Mouse (Mus musculus): ENCODE data around the gene Uroc1. TPM values are rescaled to one million over a fixed set of nuclear protein-coding genes. Genes with fewer than 3 reads are reported as not detected.

The Uroc1 gene
- polyA plus RNA-seq, 1 experiment from 2014 or later = not detected

- no peak for TF ChIP-seq CTCF (IDR thresholded peaks at IDR 0.05; ENCODE audit: low read depth)
- Histone ChIP-seq H3K4me1 (ENCODE audit: insufficient read depth) (no peaks in the 10 kb centered on the region), H3K9me3 (ENCODE audit: low read depth, low read length) (no peaks in the 10 kb centered on the region), H3K27ac (ENCODE audit: low read depth) (no peak overlapping the region), H3K9ac (no peak overlapping the region), H3K4me2 (no peak overlapping the region), H3K4me3 (ENCODE audit: low read depth, low read length) (no peak overlapping the region), H3K36me3 (ENCODE audit: insufficient read depth) (no peaks in the 10 kb centered on the region), H3K27me3 (ENCODE audit: insufficient read depth, low read length) (no peaks in the 10 kb centered on the region)
- no peak for ATAC-seq (ENCODE audit: insufficient read depth)
- peak; percentile 39 for DNase-seq
- WGBS = 42% methylated on average over 5 of the region's 5 CpGs
These were observed 25.1 kb downstream of the Uroc1 start for GRCm38 (mm10) chr6:90358142-90358541.

DNA sequence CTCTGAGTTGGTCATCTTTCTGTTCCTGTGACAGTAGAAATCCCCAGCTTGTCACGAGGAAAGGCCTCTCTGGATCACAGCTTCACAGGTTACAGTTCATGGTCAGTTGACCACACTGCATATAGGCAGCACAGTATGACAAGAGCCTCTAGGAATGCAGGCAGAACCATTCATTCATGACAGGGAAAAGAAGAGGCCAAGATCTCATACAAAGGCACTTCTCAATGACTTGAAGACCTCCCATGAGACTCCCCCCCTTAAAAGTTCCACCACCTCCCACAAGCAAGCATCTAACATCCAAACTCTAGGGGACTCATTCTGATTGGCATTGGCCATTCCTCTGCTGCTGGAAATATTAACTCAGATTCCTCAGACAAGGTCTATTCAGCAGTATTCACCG lies 26.4 kb downstream of the Uroc1 start:
- no peak overlapping the region; the same call in 1 of the 2 replicates for H3K27ac ChIP-seq (ENCODE audit: low read depth)

GRCm38 (mm10) chr6:90360024-90360781 lies 27.1 kb downstream of the Uroc1 start:
- Histone ChIP-seq H3K9ac (no peak overlapping the region), H3K9me3 (ENCODE audit: low read depth, low read length) (no peaks in the 10 kb centered on the region), H3K27me3 (ENCODE audit: insufficient read depth, low read length) (no peaks in the 10 kb centered on the region), H3K4me2 (no peak overlapping the region), H3K4me3 (ENCODE audit: low read depth, low read length) (no peak overlapping the region), H3K27ac (ENCODE audit: low read depth) (peak overlapping the region; percentile 43), H3K36me3 (ENCODE audit: insufficient read depth) (no peaks in the 10 kb centered on the region), H3K4me1 (ENCODE audit: insufficient read depth) (no peaks in the 10 kb centered on the region)
- no peak for TF ChIP-seq CTCF (IDR thresholded peaks at IDR 0.05; ENCODE audit: low read depth)
- ATAC-seq (ENCODE audit: insufficient read depth) (peak; percentile 67), DNase-seq (peak; percentile 75)
- WGBS = 39% methylated on average over 7 of the region's 7 CpGs

More for the DNA sequence above, 26.4 kb downstream of the Uroc1 start:
- Histone ChIP-seq H3K9ac (no peak overlapping the region), H3K4me3 (ENCODE audit: low read depth, low read length) (no peak overlapping the region), H3K9me3 (ENCODE audit: low read depth, low read length) (no peaks in the 10 kb centered on the region), H3K4me1 (ENCODE audit: insufficient read depth) (no peaks in the 10 kb centered on the region), H3K27me3 (ENCODE audit: insufficient read depth, low read length) (no peaks in the 10 kb centered on the region), H3K36me3 (ENCODE audit: insufficient read depth) (no peaks in the 10 kb centered on the region), H3K4me2 (no peak overlapping the region)
- no peak for TF ChIP-seq CTCF (IDR thresholded peaks at IDR 0.05; ENCODE audit: low read depth)
- ATAC-seq (ENCODE audit: insufficient read depth) (no peak), DNase-seq (no peak)
- 51% methylated on average over 2 of the region's 2 CpGs for WGBS

GRCm38 (mm10) chr6:90360922-90361614 lies 28.0 kb downstream of the Uroc1 start:
- Histone ChIP-seq H3K9me3 (ENCODE audit: low read depth, low read length) (no peaks in the 10 kb centered on the region), H3K27me3 (ENCODE audit: insufficient read depth, low read length) (no peaks in the 10 kb centered on the region), H3K4me3 (ENCODE audit: low read depth, low read length) (no peak overlapping the region), H3K36me3 (ENCODE audit: insufficient read depth) (no peaks in the 10 kb centered on the region), H3K9ac (no peak overlapping the region), H3K27ac (ENCODE audit: low read depth) (no peak overlapping the region), H3K4me2 (no peak overlapping the region), H3K4me1 (ENCODE audit: insufficient read depth) (no peaks in the 10 kb centered on the region)
- 76% methylated on average over 6 of the region's 6 CpGs for WGBS
- DNase-seq = no peak
- TF ChIP-seq CTCF (IDR thresholded peaks at IDR 0.05; ENCODE audit: low read depth) = no peak
- ATAC-seq (ENCODE audit: insufficient read depth) = no peak

DNA sequence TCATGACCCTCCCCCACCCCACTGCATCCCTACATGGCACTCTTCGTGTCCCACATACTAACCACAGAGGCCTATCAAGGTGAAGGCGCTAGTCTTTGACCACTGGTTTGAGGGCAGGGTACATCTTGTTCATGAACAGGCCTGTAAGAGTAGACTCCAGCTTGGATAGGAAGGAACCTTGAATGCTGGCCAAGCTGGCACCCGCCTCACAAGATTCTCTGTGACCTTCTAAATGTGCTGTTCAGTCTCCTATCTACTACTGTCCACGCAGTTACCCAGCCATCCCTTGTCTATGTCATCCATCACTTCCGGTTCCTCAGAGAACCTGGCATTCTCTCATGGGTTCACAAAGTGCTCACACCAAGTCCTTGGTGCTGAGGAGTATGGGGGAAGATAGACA lies 30.2 kb downstream of the Uroc1 start:
- H3K27ac ChIP-seq (ENCODE audit: low read depth) = no peak overlapping the region
- H3K4me2 ChIP-seq = no peak overlapping the region
- 81% methylated on average over 5 of the region's 5 CpGs for WGBS
- no peak for TF ChIP-seq CTCF (IDR thresholded peaks at IDR 0.05; ENCODE audit: low read depth)
- no peak for ATAC-seq (ENCODE audit: insufficient read depth)
- no peak overlapping the region for H3K4me3 ChIP-seq (ENCODE audit: low read depth, low read length)
- H3K36me3 ChIP-seq (ENCODE audit: insufficient read depth) = no peaks in the 10 kb centered on the region
- H3K9ac ChIP-seq = no peak overlapping the region
- H3K9me3 ChIP-seq (ENCODE audit: low read depth, low read length) = no peaks in the 10 kb centered on the region
- H3K27me3 ChIP-seq (ENCODE audit: insufficient read depth, low read length) = no peaks in the 10 kb centered on the region
- no peak for DNase-seq
- no peaks in the 10 kb centered on the region for H3K4me1 ChIP-seq (ENCODE audit: insufficient read depth)

DNA sequence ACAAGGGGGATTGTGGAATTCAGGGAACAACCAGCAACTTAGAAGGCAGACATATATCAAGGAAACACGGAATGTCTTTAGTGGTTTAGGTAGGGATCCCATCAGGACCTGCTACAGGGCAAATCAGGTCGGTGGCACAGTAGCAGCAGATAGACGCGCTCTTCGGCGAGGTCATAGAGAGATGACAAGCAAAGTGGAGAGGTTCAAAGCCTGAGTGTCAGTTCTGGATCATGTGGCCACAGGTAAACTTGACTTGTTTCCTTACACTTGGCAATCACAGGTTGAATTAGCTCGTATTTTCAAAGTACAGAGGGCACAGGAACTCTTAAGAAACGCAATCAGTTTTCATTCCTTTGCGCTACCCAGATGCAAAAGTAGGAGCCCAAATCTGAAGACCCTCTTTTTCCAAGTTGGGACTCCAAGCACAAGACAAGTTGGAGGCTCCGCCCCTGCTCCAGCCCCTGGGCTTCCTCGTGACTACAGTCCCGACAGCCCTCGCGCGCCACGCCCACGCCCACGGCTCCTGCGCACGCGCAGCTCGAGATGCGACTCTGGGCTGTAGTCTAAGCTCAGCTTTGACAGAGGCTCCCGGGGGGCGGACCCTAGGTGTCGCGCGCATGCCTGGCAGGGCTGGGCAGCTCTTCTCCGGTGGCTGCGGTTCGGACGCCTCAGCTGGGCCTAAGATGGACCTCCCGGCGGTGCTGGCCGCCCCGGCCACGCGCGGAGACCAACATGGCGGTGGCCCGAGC lies 36.1 kb downstream of the Uroc1 start, which contains the start of gene Zxdc:
Zxdc (plus strand) TSS at position 517 of the 749 bp plus-strand sequence.
- H3K4me3 ChIP-seq (ENCODE audit: low read depth, low read length) = peak within 1 kb of the TSS; percentile 90
- peaks cover 5% of the 10 kb centered on the region for H3K4me1 ChIP-seq (ENCODE audit: insufficient read depth)
- peaks cover 18% of the 10 kb centered on the region for H3K36me3 ChIP-seq (ENCODE audit: insufficient read depth)
- ATAC-seq (ENCODE audit: insufficient read depth) (peak; percentile 98), DNase-seq (peak; percentile 99)
- H3K27me3 ChIP-seq (ENCODE audit: insufficient read depth, low read length) = no peaks in the 10 kb centered on the region
- peak within 1 kb of the TSS; percentile 72 for H3K27ac ChIP-seq (ENCODE audit: low read depth)
- no peaks in the 10 kb centered on the region for H3K9me3 ChIP-seq (ENCODE audit: low read depth, low read length)
- H3K9ac ChIP-seq = peak within 1 kb of the TSS; percentile 78
- H3K4me2 ChIP-seq = peak within 1 kb of the TSS; percentile 96
- 4% methylated on average over 40 of the region's 41 CpGs for WGBS
- no peak for TF ChIP-seq CTCF (IDR thresholded peaks at IDR 0.05; ENCODE audit: low read depth)

All from lung, embryonic 14.5 days (tissue).